Mouse (Mus musculus) liver, postnatal 0 days (tissue): ENCODE data around the gene Thsd7b. TPM values are rescaled to one million over a fixed set of nuclear protein-coding genes. Genes with fewer than 3 reads are reported as not detected.
"Not testable (repeated sequence)": the region's sequence is repeated elsewhere in the genome, so short reads cannot be mapped to it uniquely, and the experiment has no call there.

Experiments
- ATAC-seq: fragments of 200-750 bp; cut with Nextera tagmentation; 2 replicates; pipeline ENCODE4 v1.8.0; 2017; ENCODE audit warnings: mild to moderate bottlenecking, moderate library complexity
- DNase-seq: peaks from one replicate; pipeline ENCODE4 v3.0.0-alpha.2; 2016
- H3K27ac ChIP-seq: fragments of 300-500 bp; sonication (generic); 2 replicates; pipeline ENCODE4 v1.5.1; 2014; ENCODE audit warnings: antibody characterized with exemption, moderate library complexity, mild to moderate bottlenecking, low read depth
- H3K27me3 ChIP-seq: fragments of 300-500 bp; sonication (generic); 2 replicates; pipeline ENCODE4 v1.6.1; 2014; ENCODE audit warnings: low read length, control low read depth, mixed read lengths; ENCODE audit not compliant: insufficient read depth
- H3K36me3 ChIP-seq: fragments of 300-500 bp; sonication (generic); replicated peaks from 2 replicates; pipeline ENCODE4 v1.6.1; 2014; ENCODE audit warnings: mild to moderate bottlenecking, control low read depth, low read length, moderate library complexity, mixed read lengths; ENCODE audit not compliant: insufficient read depth
- H3K4me1 ChIP-seq: fragments of 300-500 bp; sonication (generic); 2 replicates; pipeline ENCODE4 v1.6.1; 2014; ENCODE audit warnings: antibody characterized with exemption, mild to moderate bottlenecking, control low read depth; ENCODE audit not compliant: insufficient read depth
- H3K4me2 ChIP-seq: fragments of 300-500 bp; sonication (generic); 2 replicates; pipeline ENCODE4 v1.6.1; 2014; ENCODE audit warnings: low read depth, mild to moderate bottlenecking, low read length, moderate library complexity, mixed read lengths
- H3K4me3 ChIP-seq: fragments of 300-500 bp; sonication (generic); 2 replicates; pipeline ENCODE4 v1.5.1; 2014; ENCODE audit warnings: low read depth, low read length
- H3K9ac ChIP-seq: fragments of 300-500 bp; sonication (generic); replicated peaks from 2 replicates; pipeline ENCODE4 v1.6.1; 2014; ENCODE audit warnings: mild to moderate bottlenecking, moderate library complexity
- H3K9me3 ChIP-seq: fragments of 300-500 bp; sonication (generic); 2 replicates; pipeline ENCODE4 v1.6.1; 2016; ENCODE audit warnings: mild to moderate bottlenecking, control low read depth, low read length, mixed read lengths
- CTCF ChIP-seq: sonication (generic); IDR thresholded peaks from 2 replicates; pipeline ENCODE4 v1.5.1; 2016; ENCODE audit warnings: antibody characterized with exemption, low read depth
- EP300 ChIP-seq: IDR thresholded peaks from 2 replicates; pipeline ENCODE4 v1.6.1; 2016; ENCODE audit warnings: antibody characterized with exemption, low read depth, mild to moderate bottlenecking
- WGBS: fragments of 180-500 bp; shearing (Covaris S2); extraction: QIAGEN DNeasy Blood & Tissue Kit; methylation state at CpG from one replicate; pipeline ENCODE4 v1.1.7; 2014; ENCODE audit not compliant: insufficient replicate concordance; 5-methylcytosine and 5-hydroxymethylcytosine counted together
- polyA plus RNA-seq: library from polyadenylated mRNA; unstranded; fragments of >200 nt; fragmentation: Nextera tagmentation; extraction: Ambion mirVana; gene quantifications from 2 replicates; pipeline ENCODE4 v1.2.1, GENCODE M21; 2015

Thsd7b gene
- polyA plus RNA-seq, 1 experiment from 2014 or later: 0.09 TPM

DNA sequence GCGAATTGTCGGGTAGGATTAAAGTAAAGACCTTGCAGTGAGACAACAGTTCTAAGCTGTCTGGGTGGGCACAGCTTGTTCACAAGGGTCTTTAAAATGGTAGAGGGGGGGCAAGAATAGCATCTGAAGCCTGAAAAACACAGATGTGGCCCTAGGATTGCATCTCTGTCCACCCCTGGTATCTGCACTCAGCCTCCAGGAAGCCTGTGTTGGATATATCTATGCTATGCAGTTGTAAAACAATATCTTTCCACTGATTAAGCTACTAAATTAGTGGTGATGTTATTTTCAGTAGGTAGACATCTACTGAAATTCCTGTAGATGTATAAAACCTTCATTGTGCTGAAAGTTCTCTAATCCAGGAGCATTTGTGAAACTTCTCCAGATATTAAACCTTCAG, 840.4 kb downstream of the Thsd7b start:
- no peak overlapping the region for H3K4me3 ChIP-seq
- no peaks in the 10 kb centered on the region for H3K9me3 ChIP-seq
- no peak overlapping the region for H3K27ac ChIP-seq
- H3K4me2 ChIP-seq: no peak overlapping the region
- ATAC-seq (no peak), DNase-seq (no peak)
- H3K9ac ChIP-seq: no peak overlapping the region
- 84% methylated on average over 2 of the region's 2 CpGs for WGBS
- no peaks in the 10 kb centered on the region for H3K27me3 ChIP-seq
- no peak for TF ChIP-seq EP300
- TF ChIP-seq CTCF: no peak
- H3K36me3 ChIP-seq: no peaks in the 10 kb centered on the region
- H3K4me1 ChIP-seq: no peaks in the 10 kb centered on the region

- no peak overlapping the region for H3K9ac ChIP-seq
- H3K4me2 ChIP-seq: no peak overlapping the region
- H3K27me3 ChIP-seq: no peaks in the 10 kb centered on the region
- no peaks in the 10 kb centered on the region for H3K36me3 ChIP-seq
- no peak overlapping the region for H3K27ac ChIP-seq
- no peak for TF ChIP-seq CTCF
- TF ChIP-seq EP300: no peak
- no peaks in the 10 kb centered on the region for H3K4me1 ChIP-seq
- H3K9me3 ChIP-seq: no peaks in the 10 kb centered on the region
- 68% methylated on average over 3 of the region's 3 CpGs for WGBS
- ATAC-seq: no peak
- H3K4me3 ChIP-seq: no peak overlapping the region
- no peak for DNase-seq
Measured at GRCm38 (mm10) chr1:130130901-130131300, 857.8 kb downstream of the Thsd7b start.

- Histone ChIP-seq H3K4me2 (no peak overlapping the region), H3K36me3 (no peaks in the 10 kb centered on the region), H3K27ac (no peak overlapping the region), H3K9me3 (no peaks in the 10 kb centered on the region), H3K9ac (no peak overlapping the region), H3K4me1 (no peaks in the 10 kb centered on the region), H3K4me3 (no peak overlapping the region), H3K27me3 (no peaks in the 10 kb centered on the region)
- ATAC-seq (no peak), DNase-seq (no peak)
- TF ChIP-seq EP300: no peak
- no peak for TF ChIP-seq CTCF
Measured at GRCm38 (mm10) chr1:130166187-130166586, 893.1 kb downstream of the Thsd7b start.

GRCm38 (mm10) chr1:130167260-130167659, 894.2 kb downstream of the Thsd7b start:
- no peak for ATAC-seq
- no peak for DNase-seq

DNA sequence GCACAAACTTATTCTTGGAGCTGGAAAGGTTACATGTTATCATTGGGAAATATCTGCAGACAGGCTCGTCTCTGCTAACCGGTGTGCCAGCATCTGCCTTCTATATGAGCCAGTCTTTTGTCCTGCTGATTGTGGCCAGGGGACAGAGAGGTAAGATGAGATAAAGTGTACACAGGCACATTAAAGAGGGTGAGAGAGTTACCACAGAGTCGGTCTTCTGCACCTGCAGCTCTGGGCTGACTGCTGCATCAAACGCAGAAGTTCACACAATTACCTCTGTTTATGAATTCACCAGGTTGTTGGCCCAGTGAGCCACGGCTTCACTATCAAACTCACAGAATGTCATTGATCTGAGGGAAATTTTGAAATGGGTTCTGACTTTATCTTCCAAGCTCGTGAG, 896.8 kb downstream of the Thsd7b start:
- ATAC-seq: no peak
- Histone ChIP-seq H3K27ac (no peak overlapping the region), H3K36me3 (no peaks in the 10 kb centered on the region), H3K4me3 (no peak overlapping the region), H3K9me3 (no peaks in the 10 kb centered on the region), H3K4me2 (no peak overlapping the region), H3K9ac (no peak overlapping the region), H3K27me3 (no peaks in the 10 kb centered on the region), H3K4me1 (no peaks in the 10 kb centered on the region)
- 65% methylated on average over 6 of the region's 6 CpGs for WGBS
- DNase-seq: no peak
- TF ChIP-seq CTCF (no peak), EP300 (no peak)

More at GRCm38 (mm10) chr1:130167260-130167659, 894.2 kb downstream of the Thsd7b start:
- 53% methylated on average over 2 of the region's 2 CpGs for WGBS
- no peaks in the 10 kb centered on the region for H3K27me3 ChIP-seq
- H3K4me1 ChIP-seq: no peaks in the 10 kb centered on the region
- H3K4me2 ChIP-seq: no peak overlapping the region
- no peaks in the 10 kb centered on the region for H3K9me3 ChIP-seq
- TF ChIP-seq EP300 (no peak), CTCF (peak; percentile 57)
- no peak overlapping the region for H3K27ac ChIP-seq
- H3K4me3 ChIP-seq: no peak overlapping the region
- H3K36me3 ChIP-seq: no peaks in the 10 kb centered on the region
- H3K9ac ChIP-seq: no peak overlapping the region

DNA sequence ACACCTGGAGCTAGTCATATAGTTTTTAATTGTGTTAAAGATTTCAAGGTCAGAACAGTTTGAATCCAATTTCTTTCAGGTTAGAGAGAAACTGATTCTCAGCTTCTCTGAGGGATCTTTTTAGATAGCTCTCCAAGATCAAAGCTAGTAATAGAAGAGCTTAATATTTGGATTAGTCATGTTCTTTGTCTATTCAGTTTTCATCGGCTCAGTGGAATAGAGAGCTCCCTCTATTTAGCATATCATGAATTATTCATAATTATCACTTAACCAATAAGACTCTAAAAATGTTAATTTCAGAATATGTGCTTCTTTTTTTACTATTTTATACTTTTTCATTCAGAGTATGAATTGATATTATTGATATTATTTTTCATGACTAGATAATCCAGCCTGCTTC, 897.2 kb downstream of the Thsd7b start:
- no peak for TF ChIP-seq EP300
- TF ChIP-seq CTCF: no peak
- DNase-seq (no peak), ATAC-seq (no peak)
- no peak overlapping the region for H3K9ac ChIP-seq
- H3K4me1 ChIP-seq: no peaks in the 10 kb centered on the region
- H3K27ac ChIP-seq: no peak overlapping the region
- H3K4me2 ChIP-seq: no peak overlapping the region
- H3K27me3 ChIP-seq: no peaks in the 10 kb centered on the region
- H3K36me3 ChIP-seq: no peaks in the 10 kb centered on the region
- 76% methylated on average over 1 of the region's 1 CpGs for WGBS
- H3K9me3 ChIP-seq: no peaks in the 10 kb centered on the region
- no peak overlapping the region for H3K4me3 ChIP-seq

- not testable (repeated sequence) for H3K4me2 ChIP-seq, DNase-seq, ATAC-seq, H3K27me3 ChIP-seq, H3K4me3 ChIP-seq, H3K9me3 ChIP-seq, H3K4me1 ChIP-seq, H3K9ac ChIP-seq, H3K27ac ChIP-seq, H3K36me3 ChIP-seq
- 83% methylated on average over 7 of the region's 7 CpGs for WGBS
Measured at GRCm38 (mm10) chr1:130186836-130187235, 913.7 kb downstream of the Thsd7b start.
